Mouse (Mus musculus) forebrain, embryonic 11.5 days (tissue): ENCODE measurements around the gene Bloc1s4. TPM values are rescaled to one million over a fixed set of nuclear protein-coding genes. Genes with fewer than 3 reads are reported as not detected.

Experiments
- ATAC-seq: fragments of 200-750 bp; cut with Nextera tagmentation; replicated peaks from 2 replicates; pipeline ENCODE4 v1.8.0; 2017; ENCODE audit warnings: moderate TSS enrichment; ENCODE audit not compliant: low FRiP score
- DNase-seq: peaks from one replicate; pipeline ENCODE4 v3.0.0-alpha.2; 2017; ENCODE audit warnings: low spot score
- H3K27ac ChIP-seq: fragments of 300-500 bp; sonication (generic); 2 replicates; pipeline ENCODE4 v1.5.1; 2014; ENCODE audit warnings: low read depth, low read length
- H3K27me3 ChIP-seq: fragments of 300-500 bp; sonication (generic); 2 replicates; pipeline ENCODE4 v1.6.1; 2014; ENCODE audit warnings: mild to moderate bottlenecking, low read length, mixed read lengths; ENCODE audit not compliant: control insufficient read depth, insufficient read depth
- H3K36me3 ChIP-seq: fragments of 300-500 bp; sonication (generic); 2 replicates; pipeline ENCODE4 v1.6.1; 2014; ENCODE audit warnings: mild to moderate bottlenecking, low read length, moderate library complexity, mixed read lengths; ENCODE audit not compliant: control insufficient read depth, insufficient read depth
- H3K4me1 ChIP-seq: fragments of 300-500 bp; sonication (generic); replicated peaks from 2 replicates; pipeline ENCODE4 v1.6.1; 2014; ENCODE audit warnings: low read length, mixed read lengths; ENCODE audit not compliant: control insufficient read depth, insufficient read depth
- H3K4me2 ChIP-seq: fragments of 300-500 bp; sonication (generic); 2 replicates; pipeline ENCODE4 v1.6.1; 2014; ENCODE audit warnings: low read depth, mild to moderate bottlenecking, low read length, moderate library complexity, mixed read lengths; ENCODE audit not compliant: severe bottlenecking
- H3K4me3 ChIP-seq: fragments of 300-500 bp; sonication (generic); 2 replicates; pipeline ENCODE4 v1.5.1; 2014; ENCODE audit warnings: low read depth, low read length
- H3K9ac ChIP-seq: fragments of 300-500 bp; sonication (generic); 2 replicates; pipeline ENCODE4 v1.6.1; 2014; ENCODE audit warnings: low read length
- H3K9me3 ChIP-seq: fragments of 300-500 bp; sonication (generic); 2 replicates; pipeline ENCODE4 v1.6.1; 2016; ENCODE audit warnings: low read length, mixed read lengths; ENCODE audit not compliant: control insufficient read depth
- WGBS: fragments of 180-500 bp; shearing (Covaris S2); extraction: QIAGEN DNeasy Blood & Tissue Kit; methylation state at CpG from one replicate; pipeline ENCODE4 v1.1.7; 2014; 5-methylcytosine and 5-hydroxymethylcytosine counted together
- polyA plus RNA-seq: library from polyadenylated mRNA; unstranded; fragments of >200 nt; fragmentation: Nextera tagmentation; extraction: Ambion mirVana; gene quantifications from 2 replicates; pipeline ENCODE4 v1.2.1, GENCODE M21; 2014

The Bloc1s4 gene
- polyA plus RNA-seq, 1 experiment from 2014 or later = 22.9 TPM

GRCm38 (mm10) chr5:36727136-36727535 lies 21.3 kb downstream of the Bloc1s4 start:
- Histone ChIP-seq H3K4me1 (no peaks in the 10 kb centered on the region), H3K4me2 (no peak overlapping the region), H3K9me3 (no peaks in the 10 kb centered on the region), H3K27me3 (no peaks in the 10 kb centered on the region), H3K4me3 (no peak overlapping the region), H3K27ac (no peak overlapping the region), H3K36me3 (no peaks in the 10 kb centered on the region), H3K9ac (no peak overlapping the region)
- 62% methylated on average over 2 of the region's 2 CpGs for WGBS
- ATAC-seq (no peak), DNase-seq (no peak)

DNA sequence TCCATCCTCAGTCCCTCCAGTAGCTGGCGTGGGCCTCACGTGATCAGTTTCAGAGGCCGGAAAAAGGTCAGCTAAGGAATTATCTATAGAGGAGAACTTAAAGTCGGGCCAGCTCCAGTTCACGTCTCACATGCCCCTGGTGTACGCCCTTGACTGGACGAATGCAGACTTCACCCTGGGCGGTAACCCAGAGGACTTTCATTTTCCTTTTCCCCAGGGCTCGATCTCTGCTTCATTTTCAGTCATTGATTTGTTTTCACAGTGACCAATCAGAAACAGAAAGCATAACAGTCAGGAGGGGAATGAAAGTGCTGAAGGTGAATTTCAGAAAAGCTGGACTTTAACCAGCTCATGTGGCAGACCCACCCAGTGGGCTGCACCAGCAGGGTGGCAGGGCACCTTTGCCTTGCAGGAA lies 22.1 kb downstream of the Bloc1s4 start:
- WGBS = 76% methylated on average over 9 of the region's 9 CpGs
- no peak overlapping the region for H3K27ac ChIP-seq
- no peak overlapping the region for H3K4me3 ChIP-seq
- no peaks in the 10 kb centered on the region for H3K27me3 ChIP-seq
- no peaks in the 10 kb centered on the region for H3K4me1 ChIP-seq
- no peak for DNase-seq
- ATAC-seq = no peak
- H3K36me3 ChIP-seq = no peaks in the 10 kb centered on the region
- no peak overlapping the region for H3K4me2 ChIP-seq
- H3K9ac ChIP-seq = no peak overlapping the region
- no peaks in the 10 kb centered on the region for H3K9me3 ChIP-seq

- H3K4me1 ChIP-seq = no peaks in the 10 kb centered on the region
- H3K4me2 ChIP-seq = no peak overlapping the region
- H3K4me3 ChIP-seq = no peak overlapping the region
- DNase-seq = no peak
- no peak overlapping the region for H3K9ac ChIP-seq
- no peaks in the 10 kb centered on the region for H3K27me3 ChIP-seq
- ATAC-seq = no peak
- no peak overlapping the region for H3K27ac ChIP-seq
- no peaks in the 10 kb centered on the region for H3K36me3 ChIP-seq
- WGBS = 75% methylated on average over 12 of the region's 12 CpGs
- no peaks in the 10 kb centered on the region for H3K9me3 ChIP-seq
Observed at GRCm38 (mm10) chr5:36725861-36726260, 22.6 kb downstream of the Bloc1s4 start.

GRCm38 (mm10) chr5:36724274-36724673 lies 24.2 kb downstream of the Bloc1s4 start:
- WGBS = 78% methylated on average over 7 of the region's 7 CpGs
- no peak for ATAC-seq

GRCm38 (mm10) chr5:36723356-36723755 lies 25.1 kb downstream of the Bloc1s4 start:
- Histone ChIP-seq H3K9ac (no peak overlapping the region), H3K4me2 (no peak overlapping the region), H3K4me3 (no peak overlapping the region), H3K36me3 (no peaks in the 10 kb centered on the region), H3K4me1 (no peaks in the 10 kb centered on the region), H3K27me3 (no peaks in the 10 kb centered on the region), H3K9me3 (no peaks in the 10 kb centered on the region), H3K27ac (no peak overlapping the region)
- DNase-seq (peak; percentile 26), ATAC-seq (no peak)
- WGBS = 61% methylated on average over 9 of the region's 9 CpGs

More at GRCm38 (mm10) chr5:36724274-36724673, 24.2 kb downstream of the Bloc1s4 start:
- H3K27ac ChIP-seq = no peak overlapping the region
- no peaks in the 10 kb centered on the region for H3K9me3 ChIP-seq
- no peak overlapping the region for H3K9ac ChIP-seq
- H3K4me3 ChIP-seq = no peak overlapping the region
- no peaks in the 10 kb centered on the region for H3K4me1 ChIP-seq
- no peaks in the 10 kb centered on the region for H3K36me3 ChIP-seq
- no peaks in the 10 kb centered on the region for H3K27me3 ChIP-seq
- no peak overlapping the region for H3K4me2 ChIP-seq
- peak; percentile 21 for DNase-seq

- H3K4me3 ChIP-seq = no peak overlapping the region
- ATAC-seq (no peak), DNase-seq (peak; percentile 9)
- 87% methylated on average over 6 of the region's 6 CpGs for WGBS
- no peaks in the 10 kb centered on the region for H3K9me3 ChIP-seq
- H3K9ac ChIP-seq = no peak overlapping the region
- no peak overlapping the region for H3K4me2 ChIP-seq
- H3K36me3 ChIP-seq = no peaks in the 10 kb centered on the region
- H3K4me1 ChIP-seq = no peaks in the 10 kb centered on the region
- no peak overlapping the region for H3K27ac ChIP-seq
- no peaks in the 10 kb centered on the region for H3K27me3 ChIP-seq
Observed at GRCm38 (mm10) chr5:36722415-36722856, 26.0 kb downstream of the Bloc1s4 start.

DNA sequence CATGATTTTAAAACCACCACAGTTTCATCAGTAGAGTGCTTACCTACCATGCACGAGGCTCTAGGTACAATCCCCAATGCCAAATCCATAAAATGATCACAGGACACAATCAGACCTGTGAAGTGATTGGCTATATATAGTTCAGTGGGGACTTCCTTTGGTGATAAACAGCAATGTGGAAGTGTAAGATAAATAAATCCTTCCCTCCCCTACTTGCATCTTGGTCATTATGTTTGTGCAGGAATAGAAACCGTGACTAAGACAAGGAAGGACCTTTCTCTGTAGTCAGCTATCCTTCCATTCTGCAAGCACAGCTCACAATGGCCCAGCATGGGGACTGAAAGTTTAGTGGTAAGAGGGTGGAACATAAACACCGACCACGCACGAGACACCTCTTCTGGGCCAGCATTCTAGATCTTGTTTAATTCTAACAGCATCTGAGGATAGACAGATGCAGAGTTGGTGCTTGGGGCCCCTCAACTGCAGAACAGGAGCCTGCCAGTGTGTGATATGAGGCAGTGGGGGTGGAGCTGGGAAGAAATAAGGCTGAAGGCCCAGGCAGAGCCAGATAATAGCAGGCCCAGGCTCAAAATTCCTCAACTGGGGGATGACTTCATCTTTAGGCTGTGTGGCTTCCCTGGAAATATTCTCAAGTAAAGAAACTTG lies 27.6 kb downstream of the Bloc1s4 start:
- H3K9ac ChIP-seq = no peak overlapping the region
- no peaks in the 10 kb centered on the region for H3K9me3 ChIP-seq
- no peak overlapping the region for H3K4me2 ChIP-seq
- DNase-seq = no peak
- H3K4me3 ChIP-seq = no peak overlapping the region
- no peaks in the 10 kb centered on the region for H3K36me3 ChIP-seq
- no peak for ATAC-seq
- H3K27me3 ChIP-seq = no peaks in the 10 kb centered on the region
- WGBS = 82% methylated on average over 5 of the region's 5 CpGs
- H3K4me1 ChIP-seq = no peaks in the 10 kb centered on the region
- no peak overlapping the region for H3K27ac ChIP-seq

DNA sequence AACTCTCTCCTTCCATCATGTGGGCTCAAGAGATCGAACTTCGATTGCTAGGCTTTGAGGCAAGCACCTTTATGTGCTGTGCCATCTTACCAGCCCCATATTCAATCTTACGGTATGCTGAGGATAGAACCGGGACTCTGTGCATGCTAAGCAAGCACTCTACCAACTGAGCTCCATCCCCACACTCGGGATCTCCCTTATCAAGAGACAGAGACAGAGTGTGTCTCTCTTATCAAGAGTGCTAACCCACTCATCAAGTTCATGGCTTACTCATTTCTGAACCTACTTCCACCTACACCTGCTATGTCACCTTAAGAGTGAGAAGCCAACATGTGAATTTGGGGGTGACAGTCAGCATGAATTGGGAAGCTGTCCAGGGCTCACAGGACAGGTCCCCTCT lies 28.2 kb downstream of the Bloc1s4 start:
- Histone ChIP-seq H3K4me3 (no peak overlapping the region), H3K27ac (no peak overlapping the region), H3K4me1 (no peaks in the 10 kb centered on the region), H3K9ac (no peak overlapping the region), H3K9me3 (no peaks in the 10 kb centered on the region), H3K4me2 (no peak overlapping the region), H3K36me3 (no peaks in the 10 kb centered on the region), H3K27me3 (no peaks in the 10 kb centered on the region)
- DNase-seq (no peak), ATAC-seq (no peak)
- 81% methylated on average over 5 of the region's 5 CpGs for WGBS

DNA sequence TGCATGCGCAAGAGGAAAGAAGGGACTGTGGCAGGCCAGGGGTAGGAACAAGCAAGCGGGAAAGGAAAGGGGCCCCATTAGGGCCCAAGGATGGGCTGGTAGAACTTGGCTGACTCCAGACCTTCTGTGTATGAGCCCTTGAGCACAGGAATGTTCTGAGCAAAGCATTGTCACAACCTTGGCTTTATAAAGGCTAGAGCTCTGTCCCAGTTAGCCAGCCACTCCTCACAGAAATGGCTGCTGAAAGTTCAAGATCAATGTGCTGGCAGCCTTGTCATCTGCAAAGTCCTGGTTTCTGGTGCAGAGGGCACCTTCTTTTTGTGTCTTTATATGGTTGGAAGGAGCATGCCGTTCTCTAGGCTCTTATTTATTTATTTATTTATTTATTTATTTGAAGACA lies 28.8 kb downstream of the Bloc1s4 start:
- Histone ChIP-seq H3K27ac (no peak overlapping the region), H3K36me3 (no peaks in the 10 kb centered on the region), H3K9me3 (no peaks in the 10 kb centered on the region), H3K4me3 (no peak overlapping the region), H3K27me3 (no peaks in the 10 kb centered on the region), H3K9ac (no peak overlapping the region), H3K4me2 (no peak overlapping the region), H3K4me1 (no peaks in the 10 kb centered on the region)
- WGBS = 94% methylated on average over 3 of the region's 3 CpGs
- no peak for DNase-seq
- no peak for ATAC-seq
